Mouse (Mus musculus) cerebellum, postnatal 25 days (tissue): ENCODE results near the gene Atg5.
A peak's percentile ranks its signal among the peaks of the same experiment; 100 is the strongest.
"Not testable (repeated sequence)": the region's sequence is repeated elsewhere in the genome, so short reads cannot be mapped to it uniquely, and the experiment has no call there.

Experiments
- DNase-seq, 2 experiments: peaks; one replicate each; pipeline ENCODE4 v3.0.0; 2021; ENCODE audit warnings: mixed read lengths in 2 of 2

Gene Atg5

DNA sequence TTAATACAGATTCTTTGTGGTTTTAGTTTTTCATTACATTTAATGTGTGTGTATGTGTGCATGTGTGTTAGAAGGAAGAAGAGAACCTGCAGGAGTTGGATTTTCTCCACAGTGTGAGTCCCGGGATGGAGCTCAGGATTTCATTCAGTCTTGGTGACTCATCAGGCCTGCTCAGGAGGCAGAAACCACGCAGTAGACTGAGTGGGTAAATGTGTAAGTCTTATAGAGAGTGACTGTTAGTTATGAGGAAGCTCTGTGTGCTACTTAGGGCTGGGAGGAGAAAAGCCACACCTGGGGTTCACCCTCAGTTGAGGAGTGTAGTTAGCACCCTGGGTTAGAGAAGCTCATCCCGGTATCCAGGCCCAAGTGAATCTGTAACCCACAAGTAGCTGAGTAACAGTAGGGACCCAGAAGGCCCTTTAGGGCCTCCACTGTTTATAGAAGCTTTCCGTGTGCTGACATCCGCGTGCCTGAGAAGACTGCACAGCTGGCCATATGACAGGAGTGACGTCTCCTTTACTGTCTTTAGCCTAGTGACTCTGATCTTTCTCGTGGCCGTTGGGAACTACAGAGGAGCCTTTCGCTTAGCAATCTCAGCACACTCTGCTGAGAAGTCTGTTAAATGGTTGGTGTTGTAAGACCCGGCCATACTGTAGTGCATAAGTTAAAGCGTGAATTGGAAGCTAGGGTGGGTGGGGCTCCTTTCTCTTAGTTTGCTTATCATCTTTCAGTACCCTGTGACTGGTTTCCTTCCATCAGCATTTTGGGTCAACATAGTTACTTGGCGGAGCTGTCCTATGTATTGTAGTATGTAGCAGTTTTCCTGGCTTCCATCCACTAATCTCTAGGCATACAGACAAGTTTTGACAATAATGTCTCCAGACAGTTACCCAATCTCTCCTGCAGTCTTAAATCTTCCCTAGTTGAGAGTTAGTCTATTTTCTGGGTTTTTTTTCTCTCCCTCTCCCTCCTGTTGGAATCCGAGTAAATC is 48.4 kb downstream of the Atg5 start:
- DNase-seq = no peak

GRCm38 (mm10) chr10:44322166-44322565 is 54.0 kb downstream of the Atg5 start:
- peak in 1 of 2 experiments; percentile 35 for DNase-seq

DNA sequence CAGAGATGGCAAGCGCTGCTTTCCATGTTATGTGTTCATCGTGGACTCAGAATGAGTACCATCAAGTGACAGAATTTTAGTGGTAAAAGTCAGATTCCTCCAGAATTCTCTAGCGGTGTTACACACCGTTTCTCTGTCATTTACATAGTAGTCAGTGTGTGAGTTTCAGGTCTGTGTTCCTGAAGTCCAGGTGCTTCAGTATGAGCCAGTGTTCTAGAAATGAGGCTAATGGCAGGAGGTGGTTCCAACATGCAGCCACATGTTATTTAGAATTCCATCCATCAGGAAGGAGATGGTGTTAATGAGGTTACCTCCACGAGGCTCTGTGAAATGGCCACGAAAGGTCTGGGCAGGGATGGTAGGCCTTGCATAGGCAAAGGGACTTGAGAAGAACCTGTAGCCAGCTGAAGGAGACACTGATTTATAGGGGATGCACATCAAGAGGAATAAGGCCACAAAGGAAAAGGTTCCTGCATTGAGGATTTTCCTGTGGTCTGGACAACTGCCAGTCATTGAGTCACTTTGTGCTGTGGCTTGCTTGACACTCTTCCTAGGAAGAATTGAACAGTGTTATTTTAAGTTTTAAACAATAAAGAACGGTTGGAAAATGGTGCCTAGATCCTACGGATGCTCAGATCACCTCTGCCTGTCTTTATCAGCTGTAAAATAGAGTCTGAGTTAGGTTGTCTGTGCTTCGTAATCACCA is 55.1 kb downstream of the Atg5 start:
- no peak for DNase-seq

GRCm38 (mm10) chr10:44323836-44324235 is 55.7 kb downstream of the Atg5 start:
- no peak for DNase-seq

DNA sequence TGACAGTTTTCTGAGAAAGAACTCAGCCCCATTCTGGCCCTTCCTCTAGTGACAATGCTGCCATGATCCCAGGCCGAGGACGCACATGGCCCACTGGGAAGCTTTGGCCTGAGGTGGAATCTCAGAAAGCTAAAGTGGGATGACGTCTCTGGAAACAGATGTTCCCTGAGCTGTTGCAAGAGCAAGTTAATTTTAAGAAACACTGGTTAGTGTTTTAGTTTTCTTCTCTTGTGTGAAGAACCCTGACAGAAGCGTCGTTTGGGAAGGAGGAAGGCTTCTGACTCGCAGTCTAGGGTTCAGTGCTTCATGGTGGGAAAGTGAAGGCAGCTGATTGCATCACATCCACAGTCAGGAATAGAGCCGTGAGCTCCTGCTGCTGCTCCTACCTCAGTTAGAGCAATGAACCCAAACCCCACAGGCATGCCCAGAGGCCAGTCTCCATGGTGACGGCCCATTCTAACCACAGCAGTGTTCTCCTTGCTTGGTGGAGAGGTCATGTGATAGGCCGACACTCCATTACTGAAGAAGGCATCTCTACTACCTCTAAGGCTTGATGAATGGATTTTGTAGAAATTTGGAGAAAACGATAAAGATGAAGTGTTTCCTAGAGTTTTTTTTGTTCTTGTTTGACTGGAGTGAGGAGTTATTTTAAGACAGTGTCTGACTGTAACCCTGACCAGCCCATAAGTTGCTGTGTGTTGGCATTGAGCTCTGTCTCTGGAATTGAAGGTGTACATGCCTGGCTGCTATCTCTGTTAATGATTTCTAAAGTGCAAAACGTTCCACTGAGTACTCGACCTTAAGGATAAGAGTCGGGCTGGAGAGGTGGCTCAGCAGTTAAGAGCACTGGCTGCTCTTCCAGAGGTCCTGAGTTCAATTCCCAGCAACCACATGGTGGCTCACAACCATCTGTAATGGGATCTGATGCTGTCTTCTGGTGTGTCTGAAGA is 57.7 kb downstream of the Atg5 start:
- no peak for DNase-seq

GRCm38 (mm10) chr10:44327057-44327456 is 58.9 kb downstream of the Atg5 start:
- no peak for DNase-seq

DNA sequence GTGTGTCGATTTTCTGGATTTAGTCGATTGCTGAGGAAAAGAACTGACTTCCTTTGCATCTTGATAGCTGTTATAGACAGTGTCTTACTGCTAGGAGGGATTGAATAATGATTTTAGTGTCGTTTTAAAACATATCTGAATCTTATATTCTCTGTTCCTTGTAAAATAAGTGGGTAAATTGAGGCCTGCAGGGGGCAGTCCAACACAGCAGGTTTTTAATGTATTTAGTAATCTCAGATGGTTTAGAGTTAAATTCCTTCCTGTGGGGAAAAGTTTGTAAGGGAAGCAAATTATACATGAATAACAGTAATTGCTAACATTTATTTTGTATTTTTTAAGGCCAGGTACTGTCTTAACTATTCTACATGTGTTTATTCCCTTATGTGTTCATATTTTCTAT is 60.2 kb downstream of the Atg5 start:
- peak in 1 of 2 experiments; percentile 63 for DNase-seq

DNA sequence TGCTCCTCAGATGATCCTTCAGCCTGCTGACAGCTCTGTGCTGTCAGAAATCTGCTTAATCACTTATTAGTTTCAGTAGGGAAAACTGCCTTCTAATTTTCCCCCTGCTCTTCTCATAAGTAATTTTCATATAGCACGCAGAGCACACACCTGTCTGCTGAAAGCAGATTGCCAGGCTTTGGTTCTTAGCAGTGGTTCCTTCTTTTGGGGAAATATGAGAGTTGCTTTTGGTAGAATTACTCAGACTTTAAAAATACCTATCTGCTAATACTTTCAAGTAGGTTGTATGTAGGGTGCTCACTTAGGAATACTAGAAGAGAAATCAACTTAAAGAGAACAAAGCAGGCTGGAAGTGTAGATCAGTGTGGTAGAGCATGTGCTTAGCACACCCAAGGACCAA is 62.6 kb downstream of the Atg5 start:
- DNase-seq = no peak

GRCm38 (mm10) chr10:44331469-44331868 is 63.3 kb downstream of the Atg5 start:
- no peak for DNase-seq

DNA sequence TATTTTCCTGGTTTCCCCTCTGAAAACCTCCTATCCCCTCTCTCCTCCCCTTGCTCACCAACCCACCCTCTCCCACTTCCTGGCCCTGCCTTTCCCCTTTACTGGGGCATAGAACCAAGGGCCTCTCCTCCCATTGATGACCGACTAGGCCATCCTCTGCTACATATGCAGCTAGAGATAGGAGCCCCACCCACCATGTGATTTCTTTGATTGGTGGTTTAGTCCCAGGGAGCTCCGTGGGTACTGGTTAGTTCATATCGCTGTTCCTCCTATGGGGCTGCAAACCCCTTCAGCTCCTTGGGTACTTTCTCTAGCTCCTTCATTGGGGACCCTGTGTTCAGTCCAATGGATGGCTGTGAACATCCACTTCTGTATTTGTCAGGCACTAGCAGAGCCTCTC is 64.5 kb downstream of the Atg5 start:
- DNase-seq = not testable (repeated sequence)

DNA sequence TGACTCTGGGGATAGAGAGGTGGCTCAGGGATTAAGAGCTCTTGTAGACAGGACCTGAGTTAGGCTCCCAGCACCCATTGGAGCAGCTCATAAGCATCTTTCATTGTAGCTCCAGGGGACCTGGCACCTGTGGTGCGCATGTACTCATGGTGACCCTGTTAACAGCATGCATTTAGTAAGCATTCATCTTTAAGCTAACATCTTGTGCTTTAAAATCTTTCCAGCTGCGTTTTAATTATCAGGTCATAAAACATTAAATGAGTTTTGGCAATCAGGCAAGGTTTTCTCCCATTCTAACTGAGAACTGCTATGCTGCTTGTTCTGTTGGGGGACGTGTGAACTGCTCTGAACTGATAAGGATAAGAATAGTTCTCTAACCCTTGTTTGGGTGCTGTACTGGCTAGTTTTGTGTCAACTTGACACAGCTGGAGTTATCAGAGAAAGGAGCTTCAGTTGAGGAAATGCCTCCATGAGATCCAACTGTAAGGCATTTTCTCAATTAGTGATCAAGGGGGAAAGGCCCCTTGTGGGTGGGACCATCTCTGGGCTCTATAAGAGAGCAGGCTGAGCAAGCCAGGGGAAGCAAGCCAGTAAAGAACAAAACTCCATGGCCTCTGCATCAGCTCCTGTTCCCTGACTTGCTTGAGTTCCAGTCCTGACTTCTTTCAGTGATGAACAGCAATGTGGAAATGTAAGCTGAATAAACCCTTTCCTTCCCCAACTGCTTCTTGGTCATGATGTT is 68.7 kb downstream of the Atg5 start:
- DNase-seq = not testable (repeated sequence)

- DNase-seq = no peak
Measured at GRCm38 (mm10) chr10:44338571-44338970, 70.4 kb downstream of the Atg5 start.

- DNase-seq = no peak
Measured at GRCm38 (mm10) chr10:44339326-44339725, 71.2 kb downstream of the Atg5 start.

GRCm38 (mm10) chr10:44340928-44341327 is 72.8 kb downstream of the Atg5 start:
- no peak for DNase-seq

DNA sequence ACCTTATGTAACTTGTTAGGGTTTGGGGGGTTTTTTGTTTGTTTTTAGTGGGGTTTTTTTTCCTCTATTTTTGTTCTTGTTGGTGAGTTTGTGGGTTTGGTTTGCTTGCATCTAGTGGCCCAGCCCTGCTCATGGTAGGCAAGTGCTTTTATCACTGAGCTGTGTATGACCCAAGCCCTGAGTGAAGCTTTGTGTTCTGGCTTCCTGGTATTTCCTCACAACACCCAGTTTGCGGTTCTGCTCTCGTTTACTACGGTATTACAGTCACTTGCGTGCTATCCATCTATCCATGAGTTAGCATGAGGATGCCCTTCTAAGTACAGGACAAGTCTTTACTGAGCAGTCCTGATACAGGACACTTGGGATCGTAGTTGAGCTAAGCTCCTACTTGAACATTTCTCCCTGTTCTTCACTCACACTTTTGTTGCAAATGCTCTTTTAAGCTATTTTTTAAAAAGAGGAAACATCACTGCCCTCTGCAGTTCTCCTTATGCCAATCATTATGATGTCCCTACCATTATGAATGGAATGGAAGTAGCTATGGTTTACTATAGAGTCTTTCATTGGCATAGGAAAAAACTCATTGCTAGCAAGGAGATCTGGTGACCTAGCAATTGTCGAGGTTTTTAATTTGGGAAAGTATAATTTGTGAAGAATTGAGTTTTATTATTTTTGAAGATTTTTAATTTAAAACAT is 73.8 kb downstream of the Atg5 start:
- DNase-seq = no peak

- DNase-seq = peak; percentile 52 to 68
Measured at GRCm38 (mm10) chr10:44343351-44343750, 75.2 kb downstream of the Atg5 start.

GRCm38 (mm10) chr10:44347549-44348172 is 79.5 kb downstream of the Atg5 start:
- no peak for DNase-seq

- no peak for DNase-seq
Measured at GRCm38 (mm10) chr10:44348474-44349415, 80.6 kb downstream of the Atg5 start.

DNA sequence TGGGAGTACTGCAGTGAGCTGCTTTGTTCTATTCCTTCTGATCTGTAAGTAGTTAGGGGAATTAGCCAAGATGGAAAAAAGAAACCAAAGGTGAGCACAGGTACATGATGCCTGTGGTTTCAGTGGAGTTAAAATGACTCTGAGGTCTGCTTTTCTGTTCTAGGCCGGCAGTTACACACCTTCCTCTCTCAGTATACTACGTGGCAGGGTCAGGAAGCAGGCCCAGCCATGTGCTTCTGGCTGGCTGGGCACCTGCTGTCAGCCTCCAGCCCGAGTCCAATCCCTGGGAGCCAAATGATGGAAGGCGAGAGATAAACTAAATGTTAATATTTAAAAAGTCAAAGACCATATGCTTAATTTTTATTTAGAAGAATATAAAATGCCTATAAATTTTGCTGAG is 85.3 kb downstream of the Atg5 start:
- DNase-seq = peak in 1 of 2 experiments; percentile 47

DNA sequence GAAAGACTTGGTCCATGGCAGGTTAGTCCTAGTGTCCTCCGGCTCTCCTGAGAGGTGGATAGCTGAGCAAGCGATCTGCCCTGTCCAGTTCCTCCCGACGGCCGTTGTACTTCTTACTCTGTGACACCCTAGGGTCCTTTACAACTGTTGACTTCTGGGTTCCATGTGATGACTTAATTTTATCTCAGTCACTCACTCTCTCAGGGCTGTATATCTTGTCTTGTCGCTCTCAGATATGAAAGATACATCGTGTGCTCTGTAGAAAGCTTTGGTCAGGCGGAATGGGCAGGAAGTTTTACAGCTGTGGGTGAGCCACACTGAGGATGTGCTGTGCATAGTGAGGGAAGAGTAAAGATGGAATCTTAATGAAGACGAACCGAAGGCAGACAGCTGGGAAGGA is 86.2 kb downstream of the Atg5 start:
- no peak for DNase-seq
